Mouse (Mus musculus): Measurements from ENCODE around the gene Ptgfrn.

Gene Ptgfrn

DNA sequence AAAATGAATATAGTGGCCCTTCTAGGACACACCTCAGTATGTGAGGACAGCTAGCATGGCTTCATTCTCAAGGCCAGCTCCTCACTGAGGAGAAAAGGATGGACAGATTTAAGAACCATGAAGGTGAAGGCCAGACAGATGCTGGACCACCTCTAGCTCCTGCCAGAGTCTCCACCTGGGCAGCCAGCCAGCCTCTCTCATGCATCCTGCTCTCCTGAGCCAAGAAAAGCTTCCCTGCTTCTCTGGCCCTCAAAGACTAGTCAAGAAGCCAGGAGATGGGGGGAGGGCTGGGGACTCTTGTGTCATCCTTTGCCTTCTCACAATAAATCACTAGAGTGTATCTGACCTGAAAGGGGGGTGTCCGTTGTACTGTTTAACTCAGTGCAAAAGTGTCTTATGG, 31.7 kb downstream of the Ptgfrn start:
- no peak for DNase-seq (ENCODE audit: low read depth)

DNA sequence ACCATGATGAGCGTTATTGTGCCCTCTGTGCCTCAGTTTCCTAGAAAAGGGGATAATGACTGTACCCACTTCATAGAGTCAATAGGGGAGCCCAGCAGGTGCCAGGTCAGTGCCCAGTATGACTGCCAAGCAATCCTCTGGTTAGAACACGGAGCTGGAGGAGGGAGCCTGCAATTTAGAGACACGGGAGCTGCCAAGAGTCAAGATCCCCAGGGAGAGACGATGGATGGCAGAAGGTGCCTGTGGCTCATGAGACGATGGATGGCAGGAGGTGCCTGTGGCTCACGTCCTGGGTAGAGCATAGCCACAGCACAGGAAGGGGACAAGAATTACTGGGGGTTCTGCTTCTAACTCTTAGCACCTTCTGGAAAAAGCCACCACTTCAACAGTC, 32.4 kb downstream of the Ptgfrn start:
- no peak for DNase-seq (ENCODE audit: low read depth)

DNA sequence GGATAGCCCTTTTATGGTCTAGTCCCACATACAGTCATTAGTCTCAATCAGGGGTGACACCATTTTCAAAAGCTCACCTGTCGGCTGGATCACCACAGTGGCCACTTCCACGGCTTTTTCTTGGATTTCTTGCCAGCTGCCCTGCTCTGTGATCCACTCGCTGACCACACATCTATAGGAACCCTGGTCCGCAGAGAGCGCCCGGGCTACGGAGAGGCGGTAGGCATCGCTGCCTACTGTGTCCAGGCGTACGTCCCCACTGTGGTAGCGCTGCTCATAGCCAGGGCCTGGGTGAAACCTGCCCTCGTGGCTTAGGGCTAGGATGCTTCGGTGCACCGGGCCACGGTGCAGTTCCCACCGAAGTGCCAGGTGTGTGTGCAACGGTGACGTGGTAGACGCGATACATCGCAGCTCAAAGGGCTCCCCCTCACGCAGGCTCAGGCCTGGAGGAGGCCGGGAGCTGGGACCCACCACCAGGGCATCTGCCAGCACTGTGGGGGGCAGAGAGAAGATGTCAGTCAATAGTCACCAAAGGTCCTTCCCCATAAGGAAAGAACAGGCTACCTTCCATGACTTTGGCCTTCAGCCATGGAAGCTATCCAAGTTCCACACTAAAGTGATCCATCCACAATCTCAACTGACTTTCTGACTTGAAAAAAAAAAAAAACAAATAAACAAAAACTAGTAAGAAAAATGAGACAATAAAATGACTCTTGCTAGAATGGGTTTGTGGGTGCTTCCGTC, 32.9 kb downstream of the Ptgfrn start:
- DNase-seq (ENCODE audit: low read depth), result no peak

DNA sequence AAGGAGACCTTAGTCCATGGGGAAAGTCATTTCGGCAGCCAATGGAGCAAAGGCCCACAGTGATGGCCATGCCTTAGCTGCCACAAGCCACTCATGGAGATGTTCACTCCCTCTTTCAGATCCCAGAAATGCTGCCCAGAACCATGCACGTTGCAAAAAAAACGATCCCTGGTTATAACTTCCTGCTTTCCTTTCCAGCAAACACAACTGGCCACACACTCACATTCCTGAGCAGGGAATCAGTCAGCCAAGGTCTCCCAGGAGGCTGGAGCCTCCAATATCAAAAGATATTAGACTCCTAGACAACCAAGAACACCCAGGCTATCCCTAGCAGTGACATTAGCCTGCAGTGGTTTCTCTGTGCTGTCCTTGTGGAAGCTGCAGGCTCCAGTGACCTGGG, 34.2 kb downstream of the Ptgfrn start:
- no peak for DNase-seq (ENCODE audit: low read depth)

DNA sequence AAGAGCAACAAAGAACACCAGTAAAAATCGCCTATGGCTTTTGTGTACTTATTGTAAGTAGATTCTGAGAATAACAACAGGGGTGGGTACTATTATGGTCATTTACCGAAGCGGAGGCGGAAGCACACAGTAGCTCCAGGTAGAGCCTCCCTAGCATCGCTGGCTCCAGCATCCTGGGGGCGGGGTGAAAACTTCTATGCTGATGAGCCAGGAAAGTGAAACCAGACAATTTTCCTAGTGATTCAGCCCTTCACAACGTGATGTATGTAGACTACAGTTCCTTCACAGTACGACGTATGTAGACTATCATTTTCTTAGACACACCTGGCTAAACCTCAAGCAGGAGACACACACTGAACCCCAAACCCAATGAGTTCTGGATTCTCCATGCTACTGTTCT, 36.7 kb downstream of the Ptgfrn start:
- DNase-seq (ENCODE audit: low read depth), result no peak

DNA sequence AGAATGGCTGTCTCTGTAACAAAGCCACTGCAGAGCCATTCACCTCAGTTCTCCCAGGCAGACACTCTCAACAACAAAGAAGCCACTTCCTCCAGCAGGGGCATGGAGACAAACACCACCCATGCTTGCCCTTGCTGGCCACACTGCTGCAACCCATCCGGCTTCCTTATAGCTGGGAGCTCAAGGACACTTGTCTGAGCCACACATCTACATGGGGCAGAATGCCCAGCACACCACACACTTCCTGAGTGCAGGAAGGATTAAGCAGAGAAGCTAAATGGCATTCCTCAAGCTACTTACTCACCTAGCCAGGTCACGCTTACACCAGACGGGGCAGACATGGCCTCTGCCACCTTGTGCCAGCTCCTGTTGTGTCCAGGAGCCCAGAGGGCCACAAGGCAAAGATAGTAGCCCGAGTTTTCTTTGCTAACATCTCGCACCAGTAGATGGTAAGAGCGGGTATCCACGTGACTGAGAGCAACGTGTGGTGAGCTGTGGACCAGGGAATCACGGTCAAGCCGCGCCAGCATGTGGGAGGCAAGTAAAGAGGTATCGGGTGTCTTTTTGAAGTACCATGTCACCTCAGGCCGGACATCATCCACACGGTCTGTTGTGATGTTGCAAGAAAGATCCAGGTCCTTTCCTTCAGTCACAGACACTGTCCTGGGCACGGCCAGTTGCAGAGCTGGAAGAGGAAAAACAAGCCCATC, 37.4 kb downstream of the Ptgfrn start:
- DNase-seq (ENCODE audit: low read depth), result no peak

DNA sequence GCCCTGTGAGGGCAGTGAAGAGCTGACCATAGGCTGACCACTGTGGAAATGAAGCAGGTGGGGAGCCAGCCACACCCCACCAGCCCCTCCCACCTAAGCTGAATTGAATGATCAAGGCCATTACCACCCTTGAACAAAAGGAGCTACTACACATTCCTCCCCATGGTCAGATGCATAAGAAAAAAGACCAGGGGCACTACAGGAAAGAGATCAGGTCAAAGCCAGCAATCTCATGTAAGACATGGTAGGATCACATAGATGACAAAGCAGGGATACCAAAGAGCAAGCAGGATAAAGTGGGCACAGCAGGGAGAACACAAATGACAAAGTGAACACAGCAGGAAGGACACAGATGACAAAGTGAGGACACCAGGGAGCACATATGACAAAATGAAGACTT, 38.5 kb downstream of the Ptgfrn start:
- DNase-seq (ENCODE audit: low read depth), result no peak

DNA sequence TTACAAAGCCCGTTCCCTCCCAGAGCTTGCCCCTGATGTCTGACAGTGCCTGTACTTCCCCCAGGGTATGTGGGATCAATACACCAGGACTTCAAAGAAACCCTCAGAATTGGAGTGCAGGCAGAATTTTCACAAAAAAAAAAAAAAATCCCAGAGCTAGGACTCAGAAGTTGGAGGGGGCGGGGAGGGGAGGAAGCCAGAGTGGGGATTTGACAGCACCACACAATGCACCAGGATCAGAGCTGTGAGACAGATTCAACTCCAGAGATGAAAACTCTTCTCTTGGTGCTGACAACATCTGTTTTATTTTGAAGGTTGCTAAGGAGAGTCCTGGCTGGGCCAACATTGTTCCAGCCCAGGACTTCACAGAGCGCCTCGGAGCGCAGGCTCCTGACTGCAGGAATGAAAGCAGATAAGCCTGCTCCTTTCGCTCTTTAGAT, 39.3 kb downstream of the Ptgfrn start:
- no peak for DNase-seq (ENCODE audit: low read depth)

DNA sequence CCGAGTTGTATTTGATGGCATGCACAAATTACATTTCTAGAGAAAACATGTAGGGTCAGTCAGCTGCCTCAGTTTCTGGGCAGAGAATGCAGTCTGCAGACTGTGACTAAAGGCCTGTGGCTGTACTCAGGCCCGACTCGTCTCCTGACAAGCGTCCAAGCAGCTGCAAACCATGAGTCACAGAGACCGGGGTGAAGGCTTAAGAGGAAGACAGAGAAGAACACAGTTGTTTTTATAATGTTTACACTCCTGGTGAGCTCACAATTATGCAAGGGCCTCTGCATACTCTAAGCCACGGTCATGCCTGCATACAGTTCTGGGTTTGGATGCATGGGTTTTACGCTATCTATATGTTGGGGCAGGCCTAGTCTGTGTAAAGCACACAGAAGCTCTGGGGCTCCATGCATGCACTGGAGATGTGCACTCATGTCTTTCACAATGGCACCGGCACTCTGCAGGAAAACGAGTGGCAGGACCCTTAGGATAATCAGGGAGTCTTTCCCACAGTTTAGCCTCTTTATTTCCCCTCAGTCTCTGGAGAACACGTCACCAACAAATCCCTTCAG, 39.8 kb downstream of the Ptgfrn start:
- no peak for DNase-seq (ENCODE audit: low read depth)

DNA sequence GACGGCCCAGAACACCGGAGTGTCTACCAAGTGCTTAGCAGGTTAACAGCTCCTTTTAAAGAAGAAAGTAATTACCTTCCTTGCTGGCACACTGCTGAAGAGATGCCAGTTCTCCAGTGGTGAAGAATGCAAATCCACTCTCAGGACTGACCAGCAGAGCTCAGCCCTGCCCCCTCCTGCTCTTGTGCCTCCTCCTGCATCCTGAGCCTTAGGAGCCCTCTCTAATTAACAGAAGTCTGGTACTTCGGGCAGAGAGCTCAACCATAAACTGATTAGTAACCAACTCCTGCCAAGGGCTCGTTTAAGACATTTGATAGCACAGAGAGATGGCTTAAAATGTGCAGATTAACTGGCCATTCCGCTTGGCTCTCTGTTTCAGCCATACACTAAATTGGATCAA, 41.4 kb downstream of the Ptgfrn start:
- DNase-seq (ENCODE audit: low read depth), result no peak

DNA sequence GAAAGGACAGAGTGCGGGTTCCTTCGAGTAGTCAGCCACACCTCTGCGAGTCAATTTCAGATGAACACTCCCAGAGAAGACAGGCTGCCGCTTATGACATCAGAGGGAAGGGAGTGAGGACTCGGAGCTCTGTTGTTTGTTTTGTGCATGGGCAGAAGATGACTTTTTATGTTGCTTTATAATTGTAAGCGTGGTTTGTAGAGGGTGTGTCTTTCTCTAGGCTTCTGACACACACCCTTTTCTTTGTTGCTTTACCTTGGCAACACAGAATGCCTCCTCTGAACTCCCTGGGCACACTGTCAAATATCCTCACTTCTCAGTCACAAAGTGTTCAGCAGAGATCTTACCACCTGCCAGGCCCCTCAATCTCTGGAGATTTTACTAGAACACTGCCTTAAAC, 43.9 kb downstream of the Ptgfrn start:
- no peak for DNase-seq (ENCODE audit: low read depth)

DNA sequence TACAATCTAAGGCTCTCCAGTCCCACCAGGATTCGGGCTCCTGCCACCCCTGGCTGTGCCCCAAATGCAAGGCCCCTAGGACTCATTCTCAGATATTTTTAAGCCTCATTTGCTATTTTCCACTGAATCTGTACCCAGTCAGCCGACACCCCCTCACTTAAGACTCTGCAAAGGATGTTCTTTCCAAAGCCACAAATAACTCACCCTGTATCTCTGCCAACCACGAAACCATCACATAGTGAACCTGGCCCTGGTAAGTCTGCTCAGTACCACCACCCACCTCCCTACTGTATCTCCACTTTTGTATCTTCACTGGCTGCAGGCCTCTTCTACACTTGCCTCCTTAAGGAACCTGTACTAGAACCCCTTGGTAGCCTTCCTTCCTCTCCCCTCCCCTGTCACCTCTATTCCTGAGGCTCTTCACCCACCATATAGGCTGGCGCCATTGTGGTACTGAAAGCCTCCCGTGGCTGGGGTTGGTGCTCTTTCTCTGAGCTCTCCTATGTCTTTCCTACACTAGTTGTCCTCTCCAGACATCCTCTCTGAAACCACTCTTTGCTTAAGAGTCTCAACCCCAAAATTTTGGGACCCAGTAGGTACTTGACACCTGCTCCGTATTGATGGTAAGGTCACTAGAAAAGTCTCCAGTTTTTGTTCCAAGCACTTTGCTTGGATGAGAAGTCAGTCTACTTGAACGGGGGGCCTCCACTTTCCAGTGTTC, 48.1 kb downstream of the Ptgfrn start:
- DNase-seq (ENCODE audit: low read depth), result no peak

DNA sequence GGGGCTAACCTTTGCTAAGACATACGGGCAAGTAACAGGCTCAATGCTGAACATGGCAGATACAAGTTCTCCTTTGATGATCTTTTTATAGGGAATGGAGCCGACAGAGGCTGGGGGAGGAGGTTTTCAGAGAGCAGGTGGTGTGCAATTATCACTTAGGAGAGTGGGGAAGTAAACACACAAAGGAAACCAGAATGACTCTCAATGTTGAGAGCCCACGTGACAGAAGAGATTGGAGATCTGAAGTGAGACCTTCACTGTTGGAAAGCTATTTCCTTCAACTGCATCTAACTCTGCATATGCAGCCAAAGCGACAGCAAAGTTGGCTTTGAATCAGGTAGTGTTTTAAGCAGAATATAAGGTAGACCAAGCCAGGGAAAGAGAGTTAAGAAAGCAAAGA, 50.9 kb downstream of the Ptgfrn start:
- no peak for DNase-seq (ENCODE audit: low read depth)

DNA sequence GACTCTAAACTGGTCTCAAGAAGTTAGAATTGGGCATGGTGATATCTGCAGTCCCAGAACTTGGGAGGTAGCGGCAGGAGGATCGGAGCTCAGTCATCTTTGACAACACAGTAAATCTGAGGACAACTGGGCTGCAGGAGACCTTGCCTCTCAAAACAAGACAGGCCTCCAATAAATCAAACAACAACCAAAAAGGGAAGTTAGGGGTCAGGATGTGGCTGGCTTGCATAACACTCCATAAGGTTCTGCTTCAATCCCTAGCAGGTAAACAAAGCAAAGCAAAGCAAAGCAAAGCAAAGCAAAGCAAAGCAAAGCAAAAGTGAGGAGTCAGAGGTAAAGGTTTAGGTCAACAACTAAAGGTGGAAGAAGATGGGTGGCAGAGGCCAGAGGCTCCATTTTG, 51.9 kb downstream of the Ptgfrn start:
- DNase-seq (ENCODE audit: low read depth), result no peak

DNA sequence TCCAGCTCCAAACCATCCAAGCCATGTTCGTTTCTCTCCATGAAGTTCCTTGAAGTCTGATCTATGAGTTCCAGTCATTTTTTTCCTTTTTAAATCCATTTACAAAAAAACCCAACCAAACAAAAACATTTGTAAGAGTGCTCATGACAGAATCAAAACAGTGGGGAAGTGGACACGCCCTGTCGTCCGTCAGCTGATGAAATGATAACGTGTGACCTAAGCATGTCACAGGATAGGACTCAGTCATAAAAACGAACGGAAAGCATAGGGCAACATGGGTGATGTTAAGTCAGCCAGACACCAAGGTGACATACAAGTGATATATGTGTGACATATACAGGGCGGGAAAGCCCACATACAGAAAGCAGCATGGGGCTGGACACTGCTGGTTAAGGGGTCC, 54.9 kb downstream of the Ptgfrn start:
- no peak for DNase-seq (ENCODE audit: low read depth)

DNA sequence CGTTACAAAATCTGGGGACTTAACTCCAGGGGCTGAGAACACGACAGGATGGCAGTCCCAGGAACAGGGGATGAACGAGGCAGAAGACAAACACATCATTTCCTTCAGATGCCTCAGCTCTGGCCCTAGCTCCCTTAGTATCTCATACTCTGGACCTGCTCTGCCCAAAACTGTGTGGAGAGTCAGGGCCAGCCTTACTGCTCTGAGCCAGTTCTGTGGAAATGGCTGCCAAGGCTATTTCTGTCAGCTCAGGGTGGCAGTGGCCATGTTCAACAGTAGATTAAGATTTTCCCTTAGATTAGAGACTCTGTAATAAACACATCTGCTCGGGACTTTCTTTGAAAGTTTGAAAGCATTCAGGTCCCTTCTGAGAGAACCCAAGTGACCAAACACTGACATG, 58.5 kb downstream of the Ptgfrn start:
- no peak for DNase-seq (ENCODE audit: low read depth)

DNA sequence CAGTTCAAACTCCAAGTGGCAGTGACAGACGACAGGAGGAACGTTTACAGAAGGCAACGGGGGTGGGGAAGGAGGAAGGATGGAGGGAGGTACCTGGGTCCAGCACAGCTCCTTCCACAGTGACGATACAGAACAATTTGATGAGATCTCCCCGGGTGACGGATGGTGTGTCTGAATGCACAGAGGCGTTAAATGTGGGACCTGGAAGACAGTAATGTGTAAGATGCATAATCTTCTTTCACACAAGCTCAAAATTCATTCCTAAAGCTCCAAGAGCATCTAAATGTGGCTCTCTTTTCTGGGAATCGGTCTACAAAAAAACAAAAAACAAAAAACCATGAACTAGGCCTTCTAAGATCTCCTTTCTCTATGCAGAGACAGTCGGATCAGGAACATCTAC, 60.1 kb downstream of the Ptgfrn start:
- no peak for DNase-seq (ENCODE audit: low read depth)

DNA sequence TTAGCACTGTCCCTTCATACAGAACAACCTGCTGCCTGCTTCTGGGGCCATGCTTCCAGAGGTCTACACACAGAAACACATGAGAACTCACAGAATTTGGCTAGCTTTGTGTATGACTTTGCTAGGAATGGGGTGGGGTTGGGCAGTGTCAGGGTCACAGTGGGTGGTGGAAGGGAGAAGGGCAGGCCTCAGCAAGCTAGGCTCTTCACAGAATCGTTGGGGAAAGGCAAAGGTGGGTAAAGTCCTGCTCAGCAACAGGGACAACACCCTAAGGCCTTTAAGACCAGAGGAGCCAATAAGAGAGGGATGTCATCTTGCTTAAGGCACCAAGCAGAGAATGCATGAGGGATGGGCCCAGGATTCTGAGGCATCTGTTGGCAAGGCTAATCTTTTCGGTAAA, 61.3 kb downstream of the Ptgfrn start:
- DNase-seq (ENCODE audit: low read depth), result no peak

DNA sequence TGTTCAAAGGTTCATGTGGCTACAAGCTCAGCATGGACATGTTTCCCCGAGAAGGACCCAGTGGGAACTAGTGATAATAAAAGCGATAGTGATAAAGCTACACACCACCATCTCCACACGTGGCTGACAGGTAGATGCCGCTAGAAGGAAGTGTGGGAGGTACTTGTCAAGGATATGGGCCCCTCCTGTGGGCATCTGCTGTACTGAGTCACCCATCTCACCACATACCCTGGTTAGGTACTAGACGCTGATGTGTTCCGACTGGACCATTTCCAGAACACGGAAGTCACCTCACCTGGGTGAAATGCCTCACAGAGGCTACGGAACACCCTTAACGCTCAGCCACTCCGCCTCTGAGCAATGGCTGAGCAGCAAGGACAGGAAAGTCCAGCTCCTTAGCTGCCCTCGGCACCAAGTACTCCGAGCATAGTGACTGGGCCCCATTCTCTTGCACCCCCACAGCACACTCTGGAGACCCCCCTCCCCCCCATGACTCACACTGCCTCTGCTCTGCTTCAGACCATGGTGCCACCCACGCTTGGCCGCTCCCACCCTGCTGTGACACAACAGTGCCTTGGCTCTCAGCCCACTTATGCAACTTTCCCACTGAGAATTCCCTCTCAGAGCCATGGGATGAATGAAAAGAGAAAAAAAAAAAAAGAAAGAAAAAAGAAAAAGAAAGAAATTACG, 62.3 kb downstream of the Ptgfrn start:
- DNase-seq (ENCODE audit: low read depth), result no peak

DNA sequence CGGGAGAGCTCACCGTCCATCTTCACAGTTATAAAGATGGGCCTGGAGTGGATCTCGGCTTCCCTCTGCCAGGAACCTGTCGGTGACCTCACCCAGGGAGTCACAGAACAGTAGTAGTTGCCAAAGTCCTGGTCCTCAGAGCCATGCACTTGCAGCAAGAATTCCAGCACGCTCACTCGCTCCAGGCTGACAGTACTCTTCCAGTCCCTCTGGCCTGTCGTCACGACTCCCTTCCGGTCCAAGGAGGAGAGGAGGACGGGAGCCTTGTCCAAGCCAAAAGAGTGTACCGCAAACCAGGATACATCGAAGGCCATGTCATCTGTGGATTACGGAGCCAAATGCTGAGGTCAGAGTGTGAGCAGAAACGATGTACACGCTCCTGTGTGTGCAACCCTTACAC, 64.6 kb downstream of the Ptgfrn start:
- no peak for DNase-seq (ENCODE audit: low read depth)

DNA sequence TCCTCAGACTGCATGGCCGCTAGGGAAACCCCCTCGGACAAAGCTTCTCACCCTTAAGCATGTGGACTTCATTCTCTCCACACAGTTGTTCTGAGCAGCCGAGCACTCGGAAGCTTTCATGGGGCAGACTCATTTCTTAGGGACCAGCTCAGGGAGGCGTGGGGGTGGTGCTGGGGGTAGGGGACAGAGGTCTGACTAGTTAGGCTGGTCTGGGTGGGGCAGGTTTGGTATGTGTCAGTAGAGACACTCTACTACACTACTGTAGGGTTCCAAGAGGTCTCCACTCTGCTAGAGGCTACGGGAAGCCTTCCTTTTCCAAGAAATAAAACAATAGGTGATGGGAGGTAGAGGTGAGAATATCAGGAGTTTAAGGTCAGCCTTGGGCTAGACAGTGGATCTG, 65.4 kb downstream of the Ptgfrn start:
- no peak for DNase-seq (ENCODE audit: low read depth)

DNA sequence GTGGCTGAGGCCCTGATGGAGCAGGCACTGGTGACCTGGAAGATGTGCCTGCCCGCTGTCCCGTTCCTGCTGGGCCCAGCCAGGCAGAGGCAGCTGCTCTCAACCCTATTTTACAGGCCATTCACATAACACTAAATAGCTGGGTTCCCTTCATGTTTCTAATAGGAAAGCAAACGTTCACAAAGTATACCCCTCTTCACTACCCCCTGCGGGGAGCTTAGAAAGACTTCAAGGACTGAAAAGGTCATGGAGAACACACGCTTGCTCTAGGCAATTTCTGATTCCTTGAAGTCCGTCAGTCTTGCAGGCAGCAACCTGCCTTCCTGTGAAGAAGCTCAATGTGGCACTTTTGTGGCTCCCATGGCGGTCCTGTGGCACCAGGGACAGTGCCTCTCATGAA, 68.1 kb downstream of the Ptgfrn start:
- no peak for DNase-seq (ENCODE audit: low read depth)

All from c-Kit-positive CD71-positive TER-119-negative erythroid progenitor cells, embryonic 14.5 days (primary cell).